Comparison of ENCODE assay signal across 10 mouse cellular contexts in the genomic region with DNA sequence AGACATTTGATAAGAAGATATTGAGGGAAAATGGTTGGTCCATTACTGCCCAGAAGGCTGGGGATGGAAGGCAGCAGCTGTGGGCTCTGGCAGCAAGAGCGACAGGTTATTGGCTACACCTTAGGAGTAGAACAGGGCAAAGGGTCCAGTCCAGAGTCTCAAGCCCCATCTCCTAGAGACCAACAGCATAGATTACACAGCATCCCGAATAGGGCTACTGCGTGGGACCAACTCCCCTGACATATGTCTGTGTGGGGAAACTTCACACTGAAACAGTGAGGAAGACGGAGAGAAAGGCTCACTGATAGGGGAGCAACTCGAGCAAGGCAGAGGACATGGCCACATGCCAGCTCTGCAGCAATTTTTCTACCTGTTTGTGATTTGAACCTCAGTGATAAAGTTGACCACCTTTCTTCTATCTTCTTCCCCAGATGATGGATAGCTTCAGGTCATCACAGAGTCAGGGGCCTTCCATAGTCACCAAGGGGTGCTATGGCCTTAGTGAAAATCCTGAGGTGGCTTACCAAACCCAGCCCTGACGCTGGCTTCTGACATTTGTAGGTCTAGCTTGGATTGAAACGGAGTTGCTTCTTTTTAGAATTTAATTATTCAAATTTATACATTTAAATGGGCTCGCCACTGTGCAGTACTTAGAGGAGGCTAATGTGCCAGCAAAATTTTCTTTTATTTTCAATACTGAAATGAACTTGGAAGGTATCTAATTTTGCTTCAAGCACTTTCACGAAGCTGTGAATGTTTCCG.
DNase-seq lines count a peak whose midpoint lies in the region; ATAC-seq and TF ChIP-seq lines count a peak whose summit lies in the region.
"Had no signal": no experiment of that assay in that cellular context is flagged by ENCODE, and none has a peak within 500 bp of the region (broad histone marks: within the 10 kb centered on the region; RNA-seq: fewer than 3 reads in every experiment).

No protein-coding gene starts in this region.

- peaks cover 21% of the 10 kb centered on the region for H3K4me1 ChIP-seq in forebrain, embryonic 15.5 days
- H3K4me1 ChIP-seq in forebrain, embryonic 10.5 days: peaks cover 6% of the 10 kb centered on the region
- peaks cover 19% of the 10 kb centered on the region for H3K4me1 ChIP-seq in midbrain, embryonic 10.5 days
- no peaks in the 10 kb centered on the region for H3K4me1 ChIP-seq in midbrain, postnatal 0 days (ENCODE audit: insufficient read depth, low read length)
- H3K4me1 ChIP-seq in intestine, postnatal 0 days (replicated peaks; ENCODE audit: control insufficient read depth, insufficient read depth, low read length): no peaks in the 10 kb centered on the region

- ATAC-seq in forebrain, embryonic 15.5 days (replicated peaks): peak; percentile 89
- ATAC-seq in midbrain, postnatal 0 days (ENCODE audit: low FRiP score): no peak
- ATAC-seq in monocyte, adult 5-6 weeks (replicated peaks; ENCODE audit: insufficient number of reproducible peaks, low FRiP score, low TSS enrichment, poor library complexity, severe bottlenecking): no peak
- ATAC-seq in intestine, postnatal 0 days: no peak

- no peaks in the 10 kb centered on the region for H3K9me3 ChIP-seq in forebrain, embryonic 15.5 days
- no peaks in the 10 kb centered on the region for H3K9me3 ChIP-seq in forebrain, embryonic 10.5 days
- H3K9me3 ChIP-seq in midbrain, embryonic 10.5 days (replicated peaks): no peaks in the 10 kb centered on the region
- no peaks in the 10 kb centered on the region for H3K9me3 ChIP-seq in midbrain, postnatal 0 days (ENCODE audit: low read length)
- H3K9me3 ChIP-seq in intestine, postnatal 0 days (ENCODE audit: control insufficient read depth): no peaks in the 10 kb centered on the region

- H3K4me3 ChIP-seq in forebrain, embryonic 15.5 days: no peak overlapping the region
- no peak overlapping the region for H3K4me3 ChIP-seq in forebrain, embryonic 10.5 days
- H3K4me3 ChIP-seq in midbrain, embryonic 10.5 days: no peak overlapping the region
- H3K4me3 ChIP-seq in midbrain, postnatal 0 days (ENCODE audit: low read depth, low read length): no peak overlapping the region
- H3K4me3 ChIP-seq in intestine, postnatal 0 days (ENCODE audit: low read depth, low read length): no peak overlapping the region

- no peak for DNase-seq in forebrain, embryonic 10.5 days (ENCODE audit: extremely low spot score, low spot score)
- DNase-seq in midbrain, embryonic 10.5 days (ENCODE audit: low spot score): no peak
- DNase-seq in midbrain, postnatal 0 days (ENCODE audit: low spot score): no peak
- peak; percentile 9 to 11 for DNase-seq in frontal cortex, postnatal 25 days (ENCODE audit: low spot score in 2 of 2)
- DNase-seq in right cerebral cortex, postnatal 10 days (ENCODE audit: low spot score in 2 of 2): peak; percentile 47 to 50
- DNase-seq: spleen, adult 18-20 months; thymus, adult 2 months had no signal

- H3K27ac ChIP-seq in forebrain, embryonic 15.5 days (replicated peaks): peak overlapping the region; percentile 80
- H3K27ac ChIP-seq in forebrain, embryonic 10.5 days: no peak overlapping the region
- peak overlapping the region; percentile 38; the same call in 1 of the 2 replicates for H3K27ac ChIP-seq in midbrain, embryonic 10.5 days (replicated peaks)
- no peak overlapping the region for H3K27ac ChIP-seq in midbrain, postnatal 0 days (ENCODE audit: low read depth, low read length)
- no peak overlapping the region for H3K27ac ChIP-seq in intestine, postnatal 0 days (ENCODE audit: low read depth, low read length)

- H3K36me3 ChIP-seq in forebrain, embryonic 15.5 days: no peaks in the 10 kb centered on the region
- no peaks in the 10 kb centered on the region for H3K36me3 ChIP-seq in forebrain, embryonic 10.5 days (replicated peaks)
- H3K36me3 ChIP-seq in midbrain, embryonic 10.5 days: no peaks in the 10 kb centered on the region
- no peaks in the 10 kb centered on the region for H3K36me3 ChIP-seq in midbrain, postnatal 0 days (ENCODE audit: insufficient read depth, low read length)
- no peaks in the 10 kb centered on the region for H3K36me3 ChIP-seq in intestine, postnatal 0 days (ENCODE audit: control insufficient read depth, insufficient read depth)

- H3K9ac ChIP-seq in forebrain, embryonic 15.5 days (replicated peaks): no peak overlapping the region
- no peak overlapping the region for H3K9ac ChIP-seq in midbrain, postnatal 0 days (replicated peaks; ENCODE audit: low read length, poor library complexity, severe bottlenecking)
- H3K9ac ChIP-seq in intestine, postnatal 0 days (ENCODE audit: low read depth, low read length): no peak overlapping the region

- WGBS in forebrain, embryonic 15.5 days: 47% methylated on average over 10 of the region's 10 CpGs
- 88% methylated on average over 10 of the region's 10 CpGs for WGBS in forebrain, embryonic 10.5 days
- 91% methylated on average over 10 of the region's 10 CpGs for whole genome bisulfite sequencing in midbrain, embryonic 10.5 days
- 58% methylated on average over 10 of the region's 10 CpGs for WGBS in midbrain, postnatal 0 days
- 88% methylated on average over 10 of the region's 10 CpGs for WGBS in intestine, postnatal 0 days

- H3K27me3 ChIP-seq in forebrain, embryonic 15.5 days: no peaks in the 10 kb centered on the region
- no peaks in the 10 kb centered on the region for H3K27me3 ChIP-seq in forebrain, embryonic 10.5 days (ENCODE audit: poor library complexity, severe bottlenecking)
- H3K27me3 ChIP-seq in midbrain, embryonic 10.5 days (ENCODE audit: low read depth, poor library complexity, severe bottlenecking): no peaks in the 10 kb centered on the region
- H3K27me3 ChIP-seq in midbrain, postnatal 0 days (ENCODE audit: insufficient read depth, low read length): no peaks in the 10 kb centered on the region
- no peaks in the 10 kb centered on the region for H3K27me3 ChIP-seq in intestine, postnatal 0 days (replicated peaks; ENCODE audit: control insufficient read depth, insufficient read depth, low read length)

- H3K4me2 ChIP-seq in forebrain, embryonic 15.5 days (replicated peaks): no peak overlapping the region
- no peak overlapping the region for H3K4me2 ChIP-seq in midbrain, postnatal 0 days (ENCODE audit: low read depth, low read length, poor library complexity, severe bottlenecking)
- no peak overlapping the region for H3K4me2 ChIP-seq in intestine, postnatal 0 days (replicated peaks; ENCODE audit: low read depth)

- TF ChIP-seq CTCF in midbrain, postnatal 0 days (IDR thresholded peaks at IDR 0.05): no peak
- no peak for TF ChIP-seq CTCF in intestine, postnatal 0 days (IDR thresholded peaks at IDR 0.05; ENCODE audit: low read depth)

Comparison
In these comparisons a context has a peak if more than half of its experiments do, and no peak if none do; other contexts are left out.
1. H3K27ac ChIP-seq: peak in forebrain, embryonic 15.5 days (single experiment) and midbrain, embryonic 10.5 days (single experiment); none in forebrain, embryonic 10.5 days (single experiment), midbrain, postnatal 0 days (single experiment) and intestine, postnatal 0 days (single experiment).
2. DNase-seq: peak in frontal cortex, postnatal 25 days (2 of 2) and right cerebral cortex, postnatal 10 days (2 of 2); none in forebrain, embryonic 10.5 days (single experiment), midbrain, embryonic 10.5 days (single experiment) and midbrain, postnatal 0 days (single experiment).